Mouse (Mus musculus) olfactory bulb, adult 2 months (tissue): ENCODE results near the gene Bbip1. TPM values are rescaled to one million over a fixed set of nuclear protein-coding genes. Genes with fewer than 3 reads are reported as not detected.

Experiments
- H3K27ac ChIP-seq: fragments of 200-500 bp; 2 replicates; pipeline ENCODE4 v1.5.1; 2012; ENCODE audit warnings: low read depth, low read length; ENCODE audit not compliant: insufficient read depth
- H3K4me1 ChIP-seq: fragments of 200-500 bp; 2 replicates; pipeline ENCODE4 v1.6.1; 2012; ENCODE audit warnings: low read length; ENCODE audit not compliant: control insufficient read depth, insufficient read depth
- H3K4me3 ChIP-seq: fragments of 200-500 bp; 2 replicates; pipeline ENCODE4 v1.5.1; 2012; ENCODE audit warnings: mild to moderate bottlenecking, low read depth, low read length, moderate library complexity; ENCODE audit not compliant: insufficient read depth
- CTCF ChIP-seq: fragments of 200-500 bp; IDR thresholded peaks from 2 replicates; pipeline ENCODE4 v1.5.1; 2012; ENCODE audit warnings: low read depth, mild to moderate bottlenecking, low read length, moderate library complexity; ENCODE audit not compliant: insufficient read depth
- POLR2A ChIP-seq: fragments of 200-500 bp; IDR thresholded peaks from 2 replicates; pipeline ENCODE4 v1.6.1; 2012; ENCODE audit warnings: mild to moderate bottlenecking, low read depth, low read length, moderate library complexity; ENCODE audit not compliant: insufficient read depth
- WGBS: fragments of 180-500 bp; shearing (Covaris S2); methylation state at CpG from one replicate; pipeline ENCODE4 v1.1.7; 2018; 5-methylcytosine and 5-hydroxymethylcytosine counted together
- polyA plus RNA-seq: library from polyadenylated mRNA; stranded (reverse); fragments of >200 nt; gene quantifications from 2 replicates; pipeline ENCODE4 v1.2.4, GENCODE M21; 2012; ENCODE audit warnings: low replicate concordance; ENCODE audit not compliant: missing spikeins, insufficient read depth, insufficient read length

Bbip1 gene
- polyA plus RNA-seq = not detected in 2 replicates

DNA sequence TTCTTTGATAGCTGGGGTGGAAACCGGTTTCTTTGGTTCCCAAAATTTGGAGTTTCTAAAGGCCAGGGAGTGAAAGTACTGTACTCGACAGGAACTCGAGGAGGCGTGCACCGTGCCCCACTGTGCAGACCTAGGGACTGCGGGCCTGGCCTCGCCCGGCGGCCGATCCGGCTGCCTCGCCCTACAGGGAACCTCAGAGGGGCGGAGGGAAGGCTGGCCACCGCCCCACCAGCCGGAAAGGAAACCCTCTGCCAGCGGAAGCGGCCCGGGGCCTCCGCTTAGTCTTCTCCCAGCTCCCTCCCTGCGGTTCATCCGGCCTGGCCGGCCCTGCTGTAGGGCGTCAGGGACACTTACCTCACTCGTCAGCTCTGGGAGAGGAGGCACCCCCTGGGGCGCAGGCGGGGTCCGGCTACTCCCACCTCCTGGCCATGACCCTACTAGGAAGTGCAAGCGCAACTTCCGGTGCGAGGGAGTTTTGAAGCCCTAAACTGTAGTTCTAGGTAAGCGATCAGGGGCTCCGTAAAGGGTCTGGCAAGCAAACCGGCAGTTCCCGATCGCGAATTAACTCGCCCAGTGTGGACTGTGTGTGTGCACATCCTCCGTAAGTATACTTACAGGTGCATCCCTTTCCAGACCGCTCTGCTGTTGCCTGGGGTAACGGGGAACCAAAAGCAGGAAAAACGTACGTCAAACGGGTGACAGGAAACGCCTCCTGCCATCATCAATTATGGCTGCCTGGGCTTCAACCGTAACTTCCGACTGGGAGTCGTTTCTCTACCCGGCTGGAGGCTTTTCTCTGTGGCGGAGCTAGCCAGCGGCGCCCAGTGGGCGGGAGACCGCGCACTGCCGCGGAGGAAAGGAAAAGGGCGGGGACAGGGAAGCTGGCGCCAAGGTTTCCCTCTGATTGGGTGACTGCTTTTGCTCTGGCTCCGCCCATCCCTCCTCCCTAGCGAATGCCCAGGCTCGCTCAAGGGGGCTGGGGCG is at the start of gene Bbip1, which contains the start of gene Shoc2:
TSS of gene Bbip1 (minus strand) at position 826 of the 984 bp plus-strand sequence.
TSS of gene Shoc2 (plus strand) at position 505 of the 984 bp plus-strand sequence.
- TF ChIP-seq CTCF (no peak), POLR2A (peak; percentile 75)
- WGBS = under 1% methylated on average over 62 of the region's 62 CpGs
- H3K4me3 ChIP-seq = peak within 1 kb of the TSS; percentile 74
- H3K27ac ChIP-seq = peak within 1 kb of the TSS; percentile 93
- no peaks in the 10 kb centered on the region for H3K4me1 ChIP-seq

DNA sequence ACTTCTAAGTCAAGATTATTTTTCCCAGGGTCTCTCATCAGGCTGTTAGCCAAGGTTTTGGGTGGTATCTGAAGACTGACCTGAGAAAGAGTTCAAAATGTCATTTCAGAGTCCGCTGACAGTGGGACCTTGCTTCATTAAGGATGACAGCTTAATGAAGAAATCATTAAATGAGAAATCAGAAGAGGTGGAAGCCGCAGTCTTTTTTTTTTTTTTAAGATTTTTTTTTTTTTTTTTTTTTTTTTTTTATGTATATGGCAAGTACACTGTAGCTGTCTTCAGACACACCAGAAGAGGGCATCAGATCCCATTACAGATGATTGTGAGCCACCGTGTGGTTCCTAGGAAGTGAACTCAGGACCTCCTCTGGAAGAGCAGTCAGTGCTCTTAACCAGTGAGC is 49.4 kb upstream of the Bbip1 start:
- Histone ChIP-seq H3K4me1 (no peaks in the 10 kb centered on the region; the same call in 1 of the 2 replicates), H3K4me3 (no peak overlapping the region), H3K27ac (no peak overlapping the region)
- TF ChIP-seq CTCF (no peak), POLR2A (no peak)
- 86% methylated on average over 3 of the region's 3 CpGs for WGBS

DNA sequence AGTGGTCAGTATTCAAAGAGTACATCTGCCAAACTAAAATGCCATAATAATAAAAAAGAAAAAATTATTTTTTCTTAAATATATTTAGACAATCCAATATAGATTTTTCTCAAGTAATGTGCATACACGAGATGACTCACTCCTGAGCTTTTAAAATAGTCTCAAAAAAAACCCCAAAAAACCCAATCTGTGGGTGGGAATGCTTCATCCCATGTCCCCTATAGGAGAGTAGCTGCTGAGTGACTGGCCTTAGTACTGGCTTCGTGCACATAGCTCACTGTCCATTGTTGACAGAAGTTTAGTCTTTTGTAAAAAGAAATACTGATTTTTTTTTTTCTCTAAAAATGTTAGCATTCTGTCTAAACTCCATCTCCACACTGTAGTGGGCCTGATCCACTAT is 46.1 kb upstream of the Bbip1 start:
- TF ChIP-seq POLR2A (no peak), CTCF (no peak)
- WGBS = 52% methylated on average over 2 of the region's 2 CpGs
- Histone ChIP-seq H3K27ac (no peak overlapping the region), H3K4me1 (no peaks in the 10 kb centered on the region; the same call in 1 of the 2 replicates), H3K4me3 (no peak overlapping the region)

DNA sequence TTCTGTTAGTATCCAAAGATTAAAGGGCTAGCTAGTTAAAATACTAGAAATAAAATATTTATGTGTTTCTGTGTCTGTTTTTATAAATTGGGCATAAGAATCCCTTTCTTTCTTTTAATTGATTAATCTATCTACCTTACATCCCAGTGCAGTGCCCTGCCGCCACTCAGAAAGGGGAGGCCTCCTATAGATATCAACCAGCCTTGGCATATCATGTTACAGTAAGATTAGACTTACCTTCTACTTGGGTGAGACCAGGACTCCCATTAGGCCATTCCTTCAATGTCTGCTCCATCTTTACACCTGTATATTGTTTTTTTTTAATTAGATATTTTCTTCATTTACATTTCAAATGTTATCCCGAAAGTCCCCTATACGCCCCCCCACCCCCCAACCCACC is 40.2 kb upstream of the Bbip1 start:
- TF ChIP-seq CTCF (no peak), POLR2A (no peak)
- WGBS = 98% methylated on average over 3 of the region's 3 CpGs

DNA sequence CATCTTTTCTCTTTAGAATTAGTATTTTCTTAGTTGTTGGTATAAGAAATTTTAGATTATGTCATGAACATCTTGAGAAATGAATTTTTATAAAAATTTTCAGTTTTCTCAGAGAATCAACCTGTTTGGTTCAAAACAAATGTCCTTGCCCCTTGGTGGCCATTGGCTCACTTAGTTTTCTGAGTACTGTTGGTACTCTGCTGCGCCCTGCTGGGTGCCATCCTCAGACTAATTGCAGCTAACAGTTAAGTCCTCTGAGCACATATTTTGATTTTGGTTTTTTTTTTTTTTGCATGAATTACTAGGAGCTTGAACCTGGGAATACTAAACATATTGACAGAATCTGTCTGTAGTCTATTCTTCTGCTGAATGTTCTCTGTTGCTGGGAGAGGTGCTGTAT is 38.9 kb upstream of the Bbip1 start:
- no peak overlapping the region for H3K27ac ChIP-seq
- peaks cover 2% of the 10 kb centered on the region; the same call in 1 of the 2 replicates for H3K4me1 ChIP-seq
- H3K4me3 ChIP-seq = no peak overlapping the region
- no peak for TF ChIP-seq CTCF
- no peak for TF ChIP-seq POLR2A
- WGBS = 93% methylated on average over 1 of the region's 1 CpGs

More for the DNA sequence above, 40.2 kb upstream of the Bbip1 start:
- H3K27ac ChIP-seq = no peak overlapping the region
- H3K4me1 ChIP-seq = peaks cover 2% of the 10 kb centered on the region; the same call in 1 of the 2 replicates
- no peak overlapping the region for H3K4me3 ChIP-seq

DNA sequence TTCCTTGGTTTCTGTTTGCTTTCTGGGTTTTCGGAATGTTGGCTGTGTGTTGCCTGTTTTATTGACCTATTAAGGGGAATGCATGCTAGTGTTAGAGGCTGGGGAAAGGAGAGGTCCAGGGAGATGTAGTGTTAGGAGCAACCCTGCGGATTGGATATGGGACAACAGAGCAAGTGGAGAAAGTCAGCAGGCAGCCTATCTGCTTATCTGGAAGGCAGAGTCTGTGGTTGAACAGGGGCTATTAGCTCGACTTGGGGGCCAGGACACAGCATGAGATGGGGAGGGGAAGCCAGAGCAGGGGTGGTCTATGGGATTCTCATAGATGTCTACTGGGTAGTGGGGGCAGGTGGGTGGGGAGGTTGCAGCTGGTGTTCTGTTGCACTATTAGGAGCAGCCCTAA is 37.6 kb upstream of the Bbip1 start:
- TF ChIP-seq CTCF (no peak), POLR2A (no peak)
- peaks cover 2% of the 10 kb centered on the region; the same call in 1 of the 2 replicates for H3K4me1 ChIP-seq
- H3K27ac ChIP-seq = no peak overlapping the region
- H3K4me3 ChIP-seq = no peak overlapping the region
- 54% methylated on average over 3 of the region's 3 CpGs for WGBS

DNA sequence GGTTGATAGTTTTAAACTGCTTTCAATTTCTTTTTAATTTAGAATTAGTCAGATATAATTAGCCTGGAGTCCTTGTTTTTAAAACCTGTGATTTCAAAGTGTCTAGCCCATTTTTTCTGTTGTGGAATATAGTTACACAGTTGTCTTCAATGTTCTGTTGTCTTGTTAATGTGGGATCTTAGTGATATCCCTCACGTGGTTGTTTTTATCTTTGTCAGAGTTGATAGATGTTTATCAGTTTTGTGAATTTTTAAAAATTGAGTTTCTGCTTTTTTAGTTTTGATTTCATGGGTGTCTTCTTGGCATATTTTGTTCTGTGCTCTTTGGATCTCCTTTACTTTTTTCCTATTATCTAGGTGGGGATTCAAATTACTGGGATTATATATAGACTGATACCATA is 29.2 kb upstream of the Bbip1 start:
- no peak overlapping the region for H3K4me3 ChIP-seq
- WGBS = 76% methylated on average over 1 of the region's 1 CpGs
- H3K27ac ChIP-seq = no peak overlapping the region
- no peaks in the 10 kb centered on the region for H3K4me1 ChIP-seq
- TF ChIP-seq POLR2A = no peak
- no peak for TF ChIP-seq CTCF

DNA sequence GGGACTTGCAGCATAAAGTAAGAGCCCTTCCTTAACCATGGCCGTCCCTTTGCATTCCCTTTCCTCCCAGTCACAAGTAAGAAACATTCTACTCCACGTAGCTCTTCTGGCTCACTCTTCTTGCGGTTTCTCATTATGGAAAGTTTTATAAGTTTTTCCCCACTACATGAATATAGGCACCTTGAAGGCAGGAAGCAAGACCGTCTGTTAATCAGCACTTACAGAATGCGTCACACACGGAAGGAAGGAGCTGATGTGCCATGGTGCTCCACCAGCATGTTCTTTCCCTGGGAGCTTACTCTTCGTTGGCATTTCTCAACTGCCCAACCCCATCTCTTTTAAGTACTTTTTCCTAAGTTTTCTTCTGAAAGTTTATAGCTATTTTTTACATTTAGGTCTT is 27.5 kb upstream of the Bbip1 start:
- 85% methylated on average over 7 of the region's 7 CpGs for WGBS
- no peak overlapping the region for H3K27ac ChIP-seq
- no peaks in the 10 kb centered on the region for H3K4me1 ChIP-seq
- H3K4me3 ChIP-seq = no peak overlapping the region
- TF ChIP-seq CTCF (no peak), POLR2A (no peak)

DNA sequence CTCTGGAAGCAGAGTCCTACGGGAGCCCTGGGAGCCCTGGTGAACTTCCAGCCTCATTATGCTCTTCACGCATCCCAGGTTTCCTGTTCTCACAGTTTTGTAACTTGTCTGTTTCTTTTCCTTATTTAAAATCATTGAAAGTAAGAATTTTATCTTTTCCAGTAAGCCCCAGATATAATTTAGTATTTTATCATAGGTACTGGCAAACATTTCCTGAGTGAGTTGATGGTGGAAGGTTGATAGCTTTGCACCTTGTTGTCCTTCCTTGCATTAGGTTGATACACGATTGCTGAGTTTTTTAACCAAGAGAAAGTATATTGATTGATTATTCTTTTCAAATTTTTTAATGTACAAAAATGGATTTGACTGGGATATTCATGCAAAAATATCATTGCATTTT is 24.8 kb upstream of the Bbip1 start:
- Histone ChIP-seq H3K4me1 (no peaks in the 10 kb centered on the region), H3K4me3 (no peak overlapping the region), H3K27ac (no peak overlapping the region)
- WGBS = 89% methylated on average over 3 of the region's 3 CpGs
- TF ChIP-seq CTCF = no peak
- no peak for TF ChIP-seq POLR2A
